Mouse (Mus musculus): ENCODE data around the gene Srebf2. TPM values are rescaled to one million over a fixed set of nuclear protein-coding genes. Genes with fewer than 3 reads are reported as not detected.

Gene Srebf2
- polyA plus RNA-seq, 1 experiment from 2014 or later: 276 TPM

DNA sequence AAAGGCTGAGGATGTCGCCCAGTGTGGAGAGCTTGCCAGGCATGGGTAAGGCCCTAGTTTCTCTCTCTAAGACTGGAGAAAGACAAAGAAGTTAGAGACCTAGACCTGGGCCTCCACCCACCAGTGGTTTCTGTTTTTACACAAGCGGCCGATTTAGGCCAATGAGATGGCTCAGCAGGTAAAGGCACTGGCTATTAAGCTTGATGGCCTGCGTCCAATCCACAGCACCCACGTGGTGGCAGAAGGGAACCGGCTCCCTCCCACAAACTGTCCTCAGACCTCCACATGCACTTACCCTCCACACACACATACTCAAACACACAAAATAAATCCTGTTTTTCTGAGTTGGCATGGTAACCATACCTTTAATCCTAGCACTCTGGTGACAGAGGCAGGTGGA is 55.1 kb downstream of the Srebf2 start:
- Histone ChIP-seq H3K4me2 (replicated peaks) (no peak overlapping the region), H3K36me3 (peaks cover 93% of the 10 kb centered on the region), H3K27ac (replicated peaks) (no peak overlapping the region), H3K4me3 (no peak overlapping the region), H3K9me3 (no peaks in the 10 kb centered on the region), H3K27me3 (peaks cover 32% of the 10 kb centered on the region), H3K9ac (replicated peaks) (no peak overlapping the region), H3K4me1 (peaks cover 25% of the 10 kb centered on the region)
- WGBS: 90% methylated on average over 6 of the region's 6 CpGs
- ATAC-seq (ENCODE audit: low FRiP score, low read depth): no peak

DNA sequence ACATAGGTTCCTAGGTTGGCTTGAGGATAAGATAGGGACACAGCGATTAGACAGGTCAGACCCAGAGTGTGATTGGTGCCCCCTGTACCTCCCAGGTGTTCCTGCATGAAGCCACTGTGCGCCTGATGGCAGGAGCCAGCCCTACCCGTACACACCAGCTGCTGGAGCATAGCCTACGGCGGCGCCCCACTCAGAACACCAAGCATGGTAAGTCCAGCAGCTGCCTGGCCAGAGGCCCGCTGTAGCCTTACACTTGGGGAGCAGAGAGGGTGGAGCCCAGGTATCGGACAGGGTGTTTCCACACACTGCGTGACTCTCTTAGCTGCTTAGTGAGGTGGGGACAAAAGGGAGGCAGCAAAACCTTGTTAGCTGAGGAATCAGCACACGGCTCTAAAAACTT is 56.1 kb downstream of the Srebf2 start:
- H3K27me3 ChIP-seq: peaks cover 42% of the 10 kb centered on the region
- H3K9me3 ChIP-seq: no peaks in the 10 kb centered on the region
- H3K4me1 ChIP-seq: peaks cover 35% of the 10 kb centered on the region
- WGBS: 96% methylated on average over 10 of the region's 10 CpGs
- 0 out of 2 replicates have a peak overlapping the region, but pooled peaks have one; percentile 20 for H3K27ac ChIP-seq (replicated peaks)
- H3K36me3 ChIP-seq: peaks cover 83% of the 10 kb centered on the region
- no peak overlapping the region for H3K4me3 ChIP-seq
- no peak for ATAC-seq (ENCODE audit: low FRiP score, low read depth)
- no peak overlapping the region for H3K9ac ChIP-seq (replicated peaks)
- H3K4me2 ChIP-seq (replicated peaks): no peak overlapping the region

DNA sequence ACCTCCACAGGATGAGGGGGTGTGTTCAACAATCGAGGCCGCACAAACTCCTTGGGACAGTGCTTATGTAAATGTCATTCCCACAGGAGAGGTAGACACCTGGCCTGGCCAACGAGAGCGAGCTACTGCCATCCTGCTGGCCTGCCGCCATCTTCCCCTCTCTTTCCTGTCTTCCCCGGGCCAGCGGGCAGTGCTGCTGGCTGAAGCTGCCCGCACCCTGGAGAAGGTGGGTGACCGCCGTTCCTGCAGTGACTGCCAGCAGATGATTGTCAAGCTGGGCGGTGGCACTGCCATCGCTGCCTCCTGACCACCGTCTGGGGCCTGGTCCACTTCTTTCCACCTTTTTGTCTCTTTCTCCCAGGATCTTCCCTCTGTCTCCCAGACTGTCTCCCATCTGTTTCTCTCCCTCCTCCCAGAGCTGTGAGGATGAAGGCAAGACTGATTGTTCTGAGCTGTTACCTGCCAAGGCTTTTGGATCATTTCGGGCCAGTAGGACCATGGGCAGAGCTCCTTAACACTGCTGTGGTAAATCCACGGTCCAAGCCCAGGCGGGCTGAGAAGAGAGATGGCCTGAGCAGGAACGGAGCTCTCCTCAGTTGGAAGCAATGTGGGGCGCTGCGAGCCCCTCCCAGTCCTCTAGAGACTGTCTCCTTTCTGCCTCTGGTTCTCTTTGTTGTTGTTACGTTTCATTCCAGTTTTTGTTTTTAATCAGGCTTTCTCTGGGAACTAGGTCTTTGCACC is 56.8 kb downstream of the Srebf2 start:
- Histone ChIP-seq H3K4me1 (peaks cover 35% of the 10 kb centered on the region), H3K9ac (replicated peaks) (no peak overlapping the region), H3K4me2 (replicated peaks) (no peak overlapping the region), H3K4me3 (no peak overlapping the region), H3K9me3 (no peaks in the 10 kb centered on the region), H3K27ac (replicated peaks) (peak overlapping the region; percentile 50; the same call in 1 of the 2 replicates), H3K36me3 (peaks cover 76% of the 10 kb centered on the region), H3K27me3 (peaks cover 48% of the 10 kb centered on the region)
- ATAC-seq (ENCODE audit: low FRiP score, low read depth): no peak
- 70% methylated on average over 20 of the region's 20 CpGs for WGBS

DNA sequence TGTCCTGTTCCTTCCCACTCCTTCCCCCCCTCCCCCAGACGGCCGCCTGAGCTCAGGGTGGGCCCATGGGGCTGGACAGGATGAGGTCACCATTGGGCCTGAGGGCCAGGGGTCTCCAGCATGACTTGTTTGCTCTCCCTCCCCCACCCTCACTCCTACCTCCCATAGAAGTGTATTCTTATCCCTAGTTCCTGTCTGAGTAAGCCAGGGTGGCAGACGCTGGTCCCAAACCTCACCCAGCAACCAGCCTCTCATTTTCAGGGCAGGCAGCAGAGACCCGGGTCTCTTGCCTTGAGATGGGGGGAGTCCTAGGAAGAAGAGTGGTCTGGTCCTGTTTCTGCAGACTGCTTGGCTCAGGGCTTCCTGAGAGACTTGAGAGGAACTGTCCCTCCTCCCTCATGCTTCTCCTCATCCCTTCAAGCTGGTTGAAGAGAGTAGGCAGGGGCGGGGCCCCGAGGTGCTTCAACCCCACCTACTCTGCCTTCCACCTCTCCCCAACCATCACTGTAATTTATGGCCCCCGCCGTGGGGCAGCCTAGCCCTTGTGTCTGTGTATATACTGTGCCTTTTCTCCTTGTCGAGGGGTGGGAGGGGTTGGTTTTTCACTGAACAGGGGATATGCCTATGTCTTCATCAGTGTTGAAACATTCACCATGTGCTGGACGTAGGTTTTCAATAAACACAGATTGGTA is 57.8 kb downstream of the Srebf2 start:
- ATAC-seq (ENCODE audit: low FRiP score, low read depth): no peak
- Histone ChIP-seq H3K4me2 (replicated peaks) (no peak overlapping the region), H3K4me1 (peaks cover 35% of the 10 kb centered on the region), H3K36me3 (peaks cover 65% of the 10 kb centered on the region), H3K27ac (replicated peaks) (peak overlapping the region; percentile 50; the same call in 1 of the 2 replicates), H3K4me3 (no peak overlapping the region), H3K27me3 (peaks cover 58% of the 10 kb centered on the region), H3K9me3 (no peaks in the 10 kb centered on the region), H3K9ac (replicated peaks) (no peak overlapping the region)
- WGBS: 73% methylated on average over 8 of the region's 10 CpGs

DNA sequence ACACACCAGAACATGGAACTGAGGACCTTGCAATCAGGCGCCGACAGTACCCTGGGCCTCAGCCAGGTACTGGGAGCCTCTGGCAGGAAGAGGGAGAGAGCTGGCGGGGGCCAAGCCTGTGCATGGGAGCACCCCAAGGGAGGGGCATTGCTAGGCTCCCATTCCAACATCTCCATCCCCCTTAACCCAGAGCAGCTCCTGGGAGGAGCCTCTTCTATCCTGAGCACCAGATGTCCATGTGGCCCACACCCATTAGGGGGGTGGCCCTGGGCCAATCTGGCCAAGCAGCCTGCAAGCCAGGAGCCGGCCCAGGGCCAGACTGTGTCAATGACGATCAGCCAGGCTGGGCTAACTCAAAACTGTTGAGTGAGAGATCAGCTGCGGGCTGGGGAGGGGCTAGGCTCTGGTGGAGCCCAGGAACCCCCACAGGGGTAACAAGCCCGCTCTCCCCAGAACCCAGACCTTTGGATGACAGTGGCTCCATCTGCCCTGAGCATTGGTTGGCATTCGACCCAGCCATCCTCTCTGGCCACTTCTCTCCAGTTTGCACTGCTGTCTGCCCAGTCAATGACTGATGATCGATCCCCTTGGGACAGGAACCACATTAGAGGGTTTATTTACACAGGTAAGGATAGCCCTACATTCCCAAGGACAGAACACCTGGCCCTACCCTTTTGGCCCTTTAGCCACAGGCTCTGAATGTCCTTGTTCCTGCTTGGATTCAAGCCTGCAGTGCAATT is 59.6 kb downstream of the Srebf2 start:
- ATAC-seq (ENCODE audit: low FRiP score, low read depth): peak; percentile 45
- Histone ChIP-seq H3K27me3 (peaks cover 75% of the 10 kb centered on the region), H3K27ac (replicated peaks) (no peak overlapping the region), H3K36me3 (peaks cover 51% of the 10 kb centered on the region), H3K4me1 (peaks cover 45% of the 10 kb centered on the region), H3K4me2 (replicated peaks) (no peak overlapping the region), H3K4me3 (no peak overlapping the region), H3K9ac (replicated peaks) (no peak overlapping the region), H3K9me3 (no peaks in the 10 kb centered on the region)
- 58% methylated on average over 9 of the region's 9 CpGs for WGBS

DNA sequence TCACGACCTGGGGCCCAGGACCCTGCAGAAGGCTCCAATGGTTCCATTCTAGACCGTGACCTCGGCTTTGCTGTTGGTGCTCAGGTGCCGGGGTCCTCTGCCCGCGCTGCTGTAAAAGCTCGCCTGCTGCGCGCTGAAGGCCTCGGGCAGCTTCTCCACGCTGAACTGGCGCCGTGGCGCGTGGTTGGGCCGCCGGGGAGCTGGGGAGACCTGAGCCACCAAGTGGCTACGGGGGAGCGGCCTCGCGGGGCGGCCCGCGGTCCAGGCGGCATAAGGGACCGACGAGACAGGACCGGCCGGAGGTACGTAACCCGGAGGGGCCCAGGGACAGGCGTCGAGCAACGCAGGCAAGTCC is 60.1 kb downstream of the Srebf2 start:
- Histone ChIP-seq H3K36me3 (peaks cover 45% of the 10 kb centered on the region), H3K9ac (replicated peaks) (no peak overlapping the region), H3K4me2 (replicated peaks) (peak overlapping the region; percentile 11; the same call in 1 of the 2 replicates), H3K4me1 (peaks cover 51% of the 10 kb centered on the region), H3K27me3 (peaks cover 80% of the 10 kb centered on the region), H3K4me3 (no peak overlapping the region), H3K9me3 (no peaks in the 10 kb centered on the region), H3K27ac (replicated peaks) (no peak overlapping the region)
- no peak for ATAC-seq (ENCODE audit: low FRiP score, low read depth)
- 12% methylated on average over 34 of the region's 34 CpGs for WGBS

DNA sequence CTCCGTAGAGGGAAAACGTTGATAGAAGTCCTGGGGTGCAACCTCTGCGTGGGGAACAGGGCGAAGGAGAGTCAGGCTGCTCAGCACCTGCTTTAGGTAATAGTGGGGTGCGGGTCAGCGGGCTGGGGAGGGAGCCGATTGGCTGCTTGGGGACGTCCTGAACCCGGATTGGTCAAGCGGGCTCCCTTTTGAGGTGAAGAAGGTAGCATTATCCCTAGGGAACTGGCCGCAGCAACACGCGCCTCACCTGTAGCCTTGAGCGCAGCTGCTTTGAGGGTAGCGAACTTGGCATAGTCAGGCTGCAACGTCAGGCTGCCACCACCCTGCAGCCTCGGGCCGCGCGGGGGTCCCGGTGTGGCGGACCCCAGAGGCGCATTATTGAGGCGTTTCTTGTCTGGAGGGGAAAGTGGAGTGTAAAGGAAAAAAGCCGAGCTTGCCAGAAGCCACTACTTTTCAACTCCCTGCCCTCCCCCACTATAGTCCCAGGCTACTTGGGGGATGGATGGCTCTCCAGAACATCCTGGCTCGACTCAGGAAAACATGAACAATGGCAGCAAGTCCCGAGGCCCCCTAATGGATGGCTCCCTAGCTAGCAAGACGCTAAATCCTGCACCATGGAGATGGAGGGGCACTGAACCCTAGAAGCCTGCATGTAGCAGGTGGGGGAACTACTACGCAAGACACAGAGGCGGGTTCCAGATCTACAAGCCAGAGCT is 60.7 kb downstream of the Srebf2 start:
- no peak overlapping the region for H3K4me3 ChIP-seq
- no peak overlapping the region for H3K27ac ChIP-seq (replicated peaks)
- H3K27me3 ChIP-seq: peaks cover 86% of the 10 kb centered on the region
- peaks cover 40% of the 10 kb centered on the region for H3K36me3 ChIP-seq
- no peaks in the 10 kb centered on the region for H3K9me3 ChIP-seq
- no peak for ATAC-seq (ENCODE audit: low FRiP score, low read depth)
- no peak overlapping the region for H3K9ac ChIP-seq (replicated peaks)
- H3K4me1 ChIP-seq: peaks cover 56% of the 10 kb centered on the region
- 8% methylated on average over 30 of the region's 30 CpGs for WGBS
- 0 out of 2 replicates have a peak overlapping the region, but pooled peaks have one; percentile 11 for H3K4me2 ChIP-seq (replicated peaks)

DNA sequence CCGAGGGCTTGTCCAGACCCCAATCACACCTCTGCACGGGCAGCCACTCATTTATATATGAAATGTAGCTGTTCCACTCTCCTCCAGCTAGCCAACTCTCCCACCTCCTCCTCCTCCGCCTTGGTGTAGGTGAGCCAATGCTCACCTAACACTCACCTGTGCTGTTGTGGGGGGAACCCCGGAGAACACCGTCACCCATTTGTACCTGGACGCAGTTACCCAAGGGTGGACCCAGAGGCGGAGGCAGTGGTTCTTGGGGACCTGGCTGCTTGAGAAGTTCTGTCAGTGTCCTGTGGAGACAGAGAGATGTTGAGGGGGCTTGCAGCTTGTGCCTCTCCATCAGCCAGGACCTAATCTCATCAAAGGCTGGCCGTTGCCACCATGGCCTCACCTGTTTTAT is 61.3 kb downstream of the Srebf2 start:
- H3K4me2 ChIP-seq (replicated peaks): no peak overlapping the region
- peaks cover 89% of the 10 kb centered on the region for H3K27me3 ChIP-seq
- no peak overlapping the region for H3K9ac ChIP-seq (replicated peaks)
- no peak overlapping the region for H3K4me3 ChIP-seq
- H3K27ac ChIP-seq (replicated peaks): no peak overlapping the region
- H3K9me3 ChIP-seq: no peaks in the 10 kb centered on the region
- H3K36me3 ChIP-seq: peaks cover 33% of the 10 kb centered on the region
- H3K4me1 ChIP-seq: peaks cover 58% of the 10 kb centered on the region
- no peak for ATAC-seq (ENCODE audit: low FRiP score, low read depth)
- WGBS: 83% methylated on average over 8 of the region's 8 CpGs

DNA sequence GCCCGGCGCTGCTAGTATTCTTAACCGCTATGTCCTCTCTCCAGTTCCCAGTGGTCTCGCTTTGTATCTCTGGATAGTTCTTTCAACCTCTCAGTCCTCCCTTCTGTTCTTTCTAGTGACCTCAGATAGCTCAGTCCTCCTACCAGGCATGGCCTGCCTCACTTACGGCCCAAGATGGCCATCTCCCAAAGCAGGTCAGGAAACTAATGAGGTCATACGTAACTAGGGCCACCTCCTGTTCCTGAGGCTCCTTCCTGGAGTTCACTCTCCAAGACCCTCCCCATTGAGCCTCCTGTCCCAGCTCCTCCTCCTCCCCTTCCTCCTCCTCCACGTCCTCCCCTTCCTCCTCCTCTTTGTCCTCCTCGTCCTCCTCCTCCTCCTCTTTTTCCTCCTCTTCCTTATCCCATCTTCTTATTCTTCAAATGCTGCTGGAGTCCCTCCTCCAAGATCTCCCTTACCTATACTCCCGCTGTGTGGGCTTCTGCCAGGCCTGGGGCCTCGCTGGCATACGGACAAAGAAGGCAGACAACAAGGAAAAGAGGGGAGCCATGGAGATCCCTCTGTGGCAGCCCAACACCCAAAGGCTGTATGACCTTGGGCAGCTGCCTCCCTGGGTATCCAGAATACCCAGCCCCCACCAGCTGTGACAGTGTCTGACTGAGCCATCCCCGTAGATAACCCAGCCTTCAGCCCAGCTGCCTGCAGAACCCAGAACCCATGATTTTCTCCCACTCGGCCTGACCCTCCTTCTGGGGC is 62.5 kb downstream of the Srebf2 start:
- Histone ChIP-seq H3K27ac (replicated peaks) (no peak overlapping the region), H3K4me3 (no peak overlapping the region), H3K4me1 (peaks cover 49% of the 10 kb centered on the region), H3K4me2 (replicated peaks) (no peak overlapping the region), H3K9ac (replicated peaks) (no peak overlapping the region), H3K9me3 (no peaks in the 10 kb centered on the region), H3K36me3 (peaks cover 22% of the 10 kb centered on the region), H3K27me3 (peaks cover 99% of the 10 kb centered on the region)
- no peak for ATAC-seq (ENCODE audit: low FRiP score, low read depth)
- WGBS: 81% methylated on average over 13 of the region's 13 CpGs

DNA sequence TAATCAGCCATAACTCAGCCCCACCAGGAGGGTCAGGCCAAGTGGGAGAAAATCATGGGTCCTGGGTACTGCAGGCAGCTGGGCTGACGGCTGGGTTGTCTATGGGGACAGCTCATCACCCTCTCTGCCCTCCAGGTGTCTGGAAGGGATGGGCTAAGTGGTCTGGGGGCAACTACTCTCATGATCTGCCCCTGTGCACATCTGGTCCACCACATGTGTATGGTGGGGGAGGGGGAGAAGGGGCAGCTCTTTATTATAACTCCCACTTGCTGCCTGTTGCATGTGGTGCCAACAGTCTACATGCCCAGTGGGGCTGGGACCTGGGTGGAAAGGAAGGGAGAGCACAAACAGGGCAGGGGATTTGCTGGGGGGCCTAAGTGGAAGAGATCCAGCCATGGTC is 63.8 kb downstream of the Srebf2 start:
- no peaks in the 10 kb centered on the region for H3K9me3 ChIP-seq
- H3K4me3 ChIP-seq: no peak overlapping the region
- H3K36me3 ChIP-seq: peaks cover 9% of the 10 kb centered on the region
- H3K9ac ChIP-seq (replicated peaks): no peak overlapping the region
- 35% methylated on average over 1 of the region's 1 CpGs for WGBS
- H3K4me1 ChIP-seq: peaks cover 46% of the 10 kb centered on the region
- H3K27ac ChIP-seq (replicated peaks): no peak overlapping the region
- H3K4me2 ChIP-seq (replicated peaks): no peak overlapping the region
- peaks cover 99% of the 10 kb centered on the region for H3K27me3 ChIP-seq
- no peak for ATAC-seq (ENCODE audit: low FRiP score, low read depth)

DNA sequence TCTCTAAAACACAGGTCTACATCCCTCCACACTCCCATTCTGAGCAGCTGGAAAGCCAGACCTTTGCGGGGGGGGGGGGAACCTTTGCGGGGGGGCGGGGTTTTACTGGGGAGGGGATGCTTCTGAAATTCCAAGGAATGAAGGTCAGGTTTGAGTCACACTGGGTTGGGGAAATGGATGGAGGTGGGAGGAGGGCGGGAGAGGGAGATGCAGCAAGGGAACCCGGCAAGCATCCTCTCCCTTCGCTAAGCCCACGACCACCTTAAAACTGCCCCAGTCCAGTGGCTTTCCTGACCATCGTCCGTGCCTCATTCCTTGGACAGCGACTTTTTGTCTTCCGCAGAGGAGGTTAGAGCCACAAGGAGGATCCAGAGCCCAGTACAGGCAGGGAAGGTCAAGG is 64.3 kb downstream of the Srebf2 start:
- no peak for ATAC-seq (ENCODE audit: low FRiP score, low read depth)
- Histone ChIP-seq H3K4me1 (peaks cover 44% of the 10 kb centered on the region), H3K27me3 (peaks cover 99% of the 10 kb centered on the region), H3K9ac (replicated peaks) (no peak overlapping the region), H3K4me3 (peak overlapping the region; percentile 41), H3K9me3 (no peaks in the 10 kb centered on the region), H3K4me2 (replicated peaks) (peak overlapping the region; percentile 62), H3K36me3 (peaks cover 4% of the 10 kb centered on the region), H3K27ac (replicated peaks) (no peak overlapping the region)
- WGBS: 5% methylated on average over 10 of the region's 11 CpGs

Data from midbrain, embryonic 12.5 days (tissue).